Mouse (Mus musculus) heart, embryonic 11.5 days (tissue): ENCODE measurements around the gene Ss18l1. TPM values are rescaled to one million over a fixed set of nuclear protein-coding genes. Genes with fewer than 3 reads are reported as not detected.

Source experiments
- ATAC-seq: fragments of 200-750 bp; cut with Nextera tagmentation; replicated peaks from 2 replicates; pipeline ENCODE4 v1.8.0; 2017; ENCODE audit warnings: moderate library complexity; ENCODE audit not compliant: insufficient number of reproducible peaks, low FRiP score, low TSS enrichment
- H3K27ac ChIP-seq: fragments of 300-500 bp; sonication (generic); 2 replicates; pipeline ENCODE4 v1.5.1; 2014; ENCODE audit warnings: mild to moderate bottlenecking, low read depth, low read length
- H3K27me3 ChIP-seq: fragments of 300-500 bp; sonication (generic); 2 replicates; pipeline ENCODE4 v1.6.1; 2014; ENCODE audit warnings: mild to moderate bottlenecking, low read length, mixed read lengths; ENCODE audit not compliant: control insufficient read depth, insufficient read depth
- H3K36me3 ChIP-seq: fragments of 300-500 bp; sonication (generic); 2 replicates; pipeline ENCODE4 v1.6.1; 2014; ENCODE audit warnings: mild to moderate bottlenecking, low read length, moderate library complexity, mixed read lengths; ENCODE audit not compliant: control insufficient read depth, insufficient read depth
- H3K4me1 ChIP-seq: fragments of 300-500 bp; sonication (generic); 2 replicates; pipeline ENCODE4 v1.6.1; 2014; ENCODE audit warnings: low read length; ENCODE audit not compliant: control insufficient read depth, insufficient read depth
- H3K4me2 ChIP-seq: fragments of 300-500 bp; sonication (generic); 2 replicates; pipeline ENCODE4 v1.6.1; 2014; ENCODE audit warnings: mild to moderate bottlenecking, moderate library complexity
- H3K4me3 ChIP-seq: fragments of 300-500 bp; sonication (generic); 2 replicates; pipeline ENCODE4 v1.5.1; 2014; ENCODE audit warnings: low read depth, low read length
- H3K9ac ChIP-seq: fragments of 300-500 bp; sonication (generic); 2 replicates; pipeline ENCODE4 v1.6.1; 2014; ENCODE audit warnings: mild to moderate bottlenecking, low read depth, low read length, moderate library complexity
- H3K9me3 ChIP-seq: fragments of 300-500 bp; sonication (generic); replicated peaks from 2 replicates; pipeline ENCODE4 v1.6.1; 2016; ENCODE audit warnings: low read length; ENCODE audit not compliant: control insufficient read depth
- WGBS: fragments of 180-500 bp; shearing (Covaris S2); extraction: QIAGEN DNeasy Blood & Tissue Kit; methylation state at CpG from one replicate; pipeline ENCODE4 v1.1.7; 2014; ENCODE audit not compliant: insufficient replicate concordance; 5-methylcytosine and 5-hydroxymethylcytosine counted together
- polyA plus RNA-seq: library from polyadenylated mRNA; unstranded; fragments of >200 nt; fragmentation: Nextera tagmentation; extraction: Ambion mirVana; gene quantifications from 2 replicates; pipeline ENCODE4 v1.2.1, GENCODE M21; 2014

The Ss18l1 gene
- polyA plus RNA-seq, 1 experiment from 2014 or later = 2.3 TPM

GRCm38 (mm10) chr2:180103151-180103977 lies 61.1 kb downstream of the Ss18l1 start:
- H3K36me3 ChIP-seq = no peaks in the 10 kb centered on the region
- WGBS = 2% methylated on average over 57 of the region's 57 CpGs
- H3K9me3 ChIP-seq = no peaks in the 10 kb centered on the region
- H3K27me3 ChIP-seq = peaks cover 76% of the 10 kb centered on the region
- peaks cover 9% of the 10 kb centered on the region for H3K4me1 ChIP-seq
- H3K9ac ChIP-seq = no peak overlapping the region
- ATAC-seq = no peak
- H3K4me3 ChIP-seq = peak overlapping the region; percentile 54
- H3K27ac ChIP-seq = no peak overlapping the region
- peak overlapping the region; percentile 94 for H3K4me2 ChIP-seq

- Histone ChIP-seq H3K4me1 (peaks cover 9% of the 10 kb centered on the region), H3K4me2 (peak within 1 kb of the TSS; percentile 94), H3K9ac (no peak within 1 kb of the TSS), H3K27me3 (peaks cover 68% of the 10 kb centered on the region), H3K27ac (no peak within 1 kb of the TSS), H3K9me3 (no peaks in the 10 kb centered on the region), H3K4me3 (peak within 1 kb of the TSS; percentile 54), H3K36me3 (no peaks in the 10 kb centered on the region)
- peak; percentile 71 for ATAC-seq
- under 1% methylated on average over 87 of the region's 87 CpGs for WGBS
Observed at GRCm38 (mm10) chr2:180103978-180104658, 61.8 kb downstream of the Ss18l1 start, which contains the start of gene Hrh3. Gene Hrh3, minus strand, starts transcription at chr2:180104488.

- no peak overlapping the region for H3K9ac ChIP-seq
- H3K9me3 ChIP-seq = no peaks in the 10 kb centered on the region
- no peak overlapping the region for H3K27ac ChIP-seq
- 9% methylated on average over 24 of the region's 24 CpGs for WGBS
- ATAC-seq = peak; percentile 41
- peak overlapping the region; percentile 94 for H3K4me2 ChIP-seq
- H3K4me1 ChIP-seq = peaks cover 9% of the 10 kb centered on the region
- H3K27me3 ChIP-seq = peaks cover 61% of the 10 kb centered on the region
- H3K36me3 ChIP-seq = no peaks in the 10 kb centered on the region
- peak overlapping the region; percentile 54 for H3K4me3 ChIP-seq
Observed at GRCm38 (mm10) chr2:180104659-180105377, 62.5 kb downstream of the Ss18l1 start.

- H3K36me3 ChIP-seq = no peaks in the 10 kb centered on the region
- WGBS = 29% methylated on average over 8 of the region's 8 CpGs
- H3K27me3 ChIP-seq = peaks cover 53% of the 10 kb centered on the region
- no peak overlapping the region for H3K4me3 ChIP-seq
- no peak overlapping the region for H3K4me2 ChIP-seq
- H3K9me3 ChIP-seq = no peaks in the 10 kb centered on the region
- H3K4me1 ChIP-seq = peaks cover 9% of the 10 kb centered on the region
- H3K9ac ChIP-seq = no peak overlapping the region
- no peak overlapping the region for H3K27ac ChIP-seq
- no peak for ATAC-seq
Observed at GRCm38 (mm10) chr2:180105441-180106190, 63.3 kb downstream of the Ss18l1 start.

- Histone ChIP-seq H3K9me3 (no peaks in the 10 kb centered on the region), H3K4me1 (peaks cover 9% of the 10 kb centered on the region), H3K27me3 (peaks cover 39% of the 10 kb centered on the region), H3K27ac (no peak overlapping the region), H3K4me3 (no peak overlapping the region), H3K4me2 (no peak overlapping the region), H3K9ac (no peak overlapping the region), H3K36me3 (no peaks in the 10 kb centered on the region)
- WGBS = 58% methylated on average over 4 of the region's 4 CpGs
- ATAC-seq = no peak
Observed at GRCm38 (mm10) chr2:180107081-180107480, 64.8 kb downstream of the Ss18l1 start.

GRCm38 (mm10) chr2:180108285-180108684 lies 66.0 kb downstream of the Ss18l1 start:
- no peaks in the 10 kb centered on the region for H3K9me3 ChIP-seq
- no peak for ATAC-seq
- 51% methylated on average over 6 of the region's 6 CpGs for WGBS
- no peak overlapping the region for H3K4me2 ChIP-seq
- no peaks in the 10 kb centered on the region for H3K36me3 ChIP-seq
- no peak overlapping the region for H3K4me3 ChIP-seq
- H3K27me3 ChIP-seq = peaks cover 27% of the 10 kb centered on the region
- peaks cover 7% of the 10 kb centered on the region for H3K4me1 ChIP-seq
- no peak overlapping the region for H3K9ac ChIP-seq
- H3K27ac ChIP-seq = no peak overlapping the region

- no peaks in the 10 kb centered on the region for H3K9me3 ChIP-seq
- no peak overlapping the region for H3K4me3 ChIP-seq
- ATAC-seq = no peak
- H3K27me3 ChIP-seq = no peaks in the 10 kb centered on the region
- WGBS = 58% methylated on average over 17 of the region's 17 CpGs
- no peak overlapping the region for H3K27ac ChIP-seq
- H3K36me3 ChIP-seq = no peaks in the 10 kb centered on the region
- peaks cover 27% of the 10 kb centered on the region for H3K4me1 ChIP-seq
- H3K9ac ChIP-seq = no peak overlapping the region
- no peak overlapping the region for H3K4me2 ChIP-seq
Observed at GRCm38 (mm10) chr2:180113909-180114890, 71.9 kb downstream of the Ss18l1 start.
